Mouse (Mus musculus): ENCODE measurements around the gene Wdr74. TPM values are rescaled to one million over a fixed set of nuclear protein-coding genes. Genes with fewer than 3 reads are reported as not detected.

Wdr74 gene
- polyA plus RNA-seq, 1 experiment from 2014 or later = 83.5 TPM

Small RNA genes lying within 50 kb of the gene (microRNA-seq; reads per million reads assigned to microRNA genes)
- gene Mir6992 = not detected

Other genes with a start within 250 kb of the Wdr74 start
- gene Slc22a8, start 144.6 kb upstream of the Wdr74 start, polyA plus RNA-seq (2015; fragmentation: Nextera tagmentation; extraction: Ambion mirVana) = 0.09 and 0.17 TPM in 2 replicates
- gene Slc22a6, start 117.8 kb upstream of the Wdr74 start, polyA plus RNA-seq (2015; fragmentation: Nextera tagmentation; extraction: Ambion mirVana) = 0.05 TPM in 1 of 2 replicates, not detected in the other
- gene Chrm1, start 72.0 kb upstream of the Wdr74 start, polyA plus RNA-seq (2015; fragmentation: Nextera tagmentation; extraction: Ambion mirVana) = 1.3 and 1.9 TPM in 2 replicates
- gene Slc3a2, start 12.5 kb upstream of the Wdr74 start, polyA plus RNA-seq (2015; fragmentation: Nextera tagmentation; extraction: Ambion mirVana) = 111 and 116 TPM in 2 replicates
- 1.1 and 2.1 TPM in 2 replicates for gene 1700092M07Rik, start 4.9 kb downstream of the Wdr74 start, polyA plus RNA-seq (2015; fragmentation: Nextera tagmentation; extraction: Ambion mirVana)
- gene Stx5a, start 5.6 kb downstream of the Wdr74 start, polyA plus RNA-seq (2015; fragmentation: Nextera tagmentation; extraction: Ambion mirVana) = 146 and 148 TPM in 2 replicates
- 150 and 165 TPM in 2 replicates for gene Nxf1, start 21.2 kb downstream of the Wdr74 start, polyA plus RNA-seq (2015; fragmentation: Nextera tagmentation; extraction: Ambion mirVana)
- gene Tmem223, start 35.2 kb downstream of the Wdr74 start, polyA plus RNA-seq (2015; fragmentation: Nextera tagmentation; extraction: Ambion mirVana) = 137 and 143 TPM in 2 replicates
- gene Tmem179b, start 38.6 kb downstream of the Wdr74 start, polyA plus RNA-seq (2015; fragmentation: Nextera tagmentation; extraction: Ambion mirVana) = 88.9 and 96.9 TPM in 2 replicates
- gene Taf6l, start 50.6 kb downstream of the Wdr74 start, polyA plus RNA-seq (2015; fragmentation: Nextera tagmentation; extraction: Ambion mirVana) = 17.1 and 19.8 TPM in 2 replicates
- 122 and 129 TPM in 2 replicates for gene Polr2g, start 62.8 kb downstream of the Wdr74 start, polyA plus RNA-seq (2015; fragmentation: Nextera tagmentation; extraction: Ambion mirVana)
- gene Zbtb3, start 66.7 kb downstream of the Wdr74 start, polyA plus RNA-seq (2015; fragmentation: Nextera tagmentation; extraction: Ambion mirVana) = 4.4 and 4.5 TPM in 2 replicates
- 45.3 and 46.3 TPM in 2 replicates for gene Ttc9c, start 83.5 kb downstream of the Wdr74 start, polyA plus RNA-seq (2015; fragmentation: Nextera tagmentation; extraction: Ambion mirVana)
- gene Hnrnpul2, start 84.2 kb downstream of the Wdr74 start, polyA plus RNA-seq (2015; fragmentation: Nextera tagmentation; extraction: Ambion mirVana) = 4.5 and 4.7 TPM in 2 replicates
- not detected in 2 replicates for gene AC129217.1, start 93.9 kb downstream of the Wdr74 start, polyA plus RNA-seq (2015; fragmentation: Nextera tagmentation; extraction: Ambion mirVana)
- gene Bscl2, start 101.6 kb downstream of the Wdr74 start, polyA plus RNA-seq (2015; fragmentation: Nextera tagmentation; extraction: Ambion mirVana) = 54.1 and 63.3 TPM in 2 replicates
- gene Gng3, start 103.4 kb downstream of the Wdr74 start, polyA plus RNA-seq (2015; fragmentation: Nextera tagmentation; extraction: Ambion mirVana) = 10.4 and 10.7 TPM in 2 replicates
- 2.0 and 2.8 TPM in 2 replicates for gene Lrrn4cl, start 114.9 kb downstream of the Wdr74 start, polyA plus RNA-seq (2015; fragmentation: Nextera tagmentation; extraction: Ambion mirVana)
- gene Ubxn1, start 135.7 kb downstream of the Wdr74 start, polyA plus RNA-seq (2015; fragmentation: Nextera tagmentation; extraction: Ambion mirVana) = 170 and 175 TPM in 2 replicates
- 59.9 and 66.2 TPM in 2 replicates for gene Uqcc3, start 145.1 kb downstream of the Wdr74 start, polyA plus RNA-seq (2015; fragmentation: Nextera tagmentation; extraction: Ambion mirVana)
- 50.2 and 77.0 TPM in 2 replicates for gene Lbhd1, start 147.9 kb downstream of the Wdr74 start, polyA plus RNA-seq (2015; fragmentation: Nextera tagmentation; extraction: Ambion mirVana)
- gene Gm49403, start 148.1 kb downstream of the Wdr74 start, polyA plus RNA-seq (2015; fragmentation: Nextera tagmentation; extraction: Ambion mirVana) = not detected in 2 replicates
- 74.3 and 75.6 TPM in 2 replicates for gene 1810009A15Rik, start 153.0 kb downstream of the Wdr74 start, polyA plus RNA-seq (2015; fragmentation: Nextera tagmentation; extraction: Ambion mirVana)
- gene Gm49416, start 153.1 kb downstream of the Wdr74 start, polyA plus RNA-seq (2015; fragmentation: Nextera tagmentation; extraction: Ambion mirVana) = 0.18 TPM in 1 of 2 replicates, not detected in the other
- 35.4 and 39.7 TPM in 2 replicates for gene Ints5, start 157.2 kb downstream of the Wdr74 start, polyA plus RNA-seq (2015; fragmentation: Nextera tagmentation; extraction: Ambion mirVana)
- gene Ganab, start 162.2 kb downstream of the Wdr74 start, polyA plus RNA-seq (2015; fragmentation: Nextera tagmentation; extraction: Ambion mirVana) = 105 and 108 TPM in 2 replicates
- gene B3gat3, start 184.5 kb downstream of the Wdr74 start, polyA plus RNA-seq (2015; fragmentation: Nextera tagmentation; extraction: Ambion mirVana) = 37.2 and 39.0 TPM in 2 replicates
- gene Rom1, start 193.5 kb downstream of the Wdr74 start, polyA plus RNA-seq (2015; fragmentation: Nextera tagmentation; extraction: Ambion mirVana) = 2.8 and 3.1 TPM in 2 replicates
- gene Eml3, start 193.7 kb downstream of the Wdr74 start, polyA plus RNA-seq (2015; fragmentation: Nextera tagmentation; extraction: Ambion mirVana) = 28.5 and 30.5 TPM in 2 replicates
- 142 and 149 TPM in 2 replicates for gene Mta2, start 206.0 kb downstream of the Wdr74 start, polyA plus RNA-seq (2015; fragmentation: Nextera tagmentation; extraction: Ambion mirVana)
- 30.0 and 34.9 TPM in 2 replicates for gene Tut1, start 218.0 kb downstream of the Wdr74 start, polyA plus RNA-seq (2015; fragmentation: Nextera tagmentation; extraction: Ambion mirVana)
- gene Eef1g, start 231.2 kb downstream of the Wdr74 start, polyA plus RNA-seq (2015; fragmentation: Nextera tagmentation; extraction: Ambion mirVana) = 401 and 441 TPM in 2 replicates